Mouse (Mus musculus) Patski (cell line): Measurements from ENCODE around the gene Pi4k2b. TPM values are rescaled to one million over a fixed set of nuclear protein-coding genes. Genes with fewer than 3 reads are reported as not detected.

ENCODE experiments used
- ATAC-seq: fragments of 100-300 bp; one replicate; pipeline ENCODE4 v1.8.0; 2021
- CTCF ChIA-PET: fragments of 350-600 bp; sonication (Branson Sonifier 250); formaldehyde crosslinking; loops from one replicate; lab custom pipeline; 2022; ENCODE audit warnings: inconsistent platforms; lab: Charles Lee
- POLR2A ChIA-PET: fragments of 350-600 bp; sonication (Branson Sonifier 250); formaldehyde crosslinking; loops from one replicate; lab custom pipeline; 2022; ENCODE audit warnings: antibody characterized with exemption, inconsistent platforms; lab: Charles Lee
- DNase-seq: peaks from one replicate; pipeline ENCODE4 v3.0.0-alpha.2; 2011; ENCODE audit warnings: low read depth, low spot score
- H3K27me3 ChIP-seq: fragments of 371-371 bp; one replicate; pipeline ENCODE4 v1.5.1; 2021
- CTCF ChIP-seq: fragments of 100-300 bp; IDR thresholded peaks from one replicate; pipeline ENCODE4 v1.5.1; 2021
- in situ Hi-C: fragments of 300-500 bp; cut with MboI; formaldehyde crosslinking; loops from 3 replicates; pipeline ENCODE4 v1.11.1; 2018; ENCODE audit warnings: low pct_unique_long_range_greater_than_20kb, mixed read lengths
- polyA plus RNA-seq: library from polyadenylated mRNA; unstranded; gene quantifications from one replicate; pipeline ENCODE4 v1.2.3, GENCODE M21; 2021

The Pi4k2b gene
- polyA plus RNA-seq, 1 experiment from 2014 or later = 22.3 TPM

DNA sequence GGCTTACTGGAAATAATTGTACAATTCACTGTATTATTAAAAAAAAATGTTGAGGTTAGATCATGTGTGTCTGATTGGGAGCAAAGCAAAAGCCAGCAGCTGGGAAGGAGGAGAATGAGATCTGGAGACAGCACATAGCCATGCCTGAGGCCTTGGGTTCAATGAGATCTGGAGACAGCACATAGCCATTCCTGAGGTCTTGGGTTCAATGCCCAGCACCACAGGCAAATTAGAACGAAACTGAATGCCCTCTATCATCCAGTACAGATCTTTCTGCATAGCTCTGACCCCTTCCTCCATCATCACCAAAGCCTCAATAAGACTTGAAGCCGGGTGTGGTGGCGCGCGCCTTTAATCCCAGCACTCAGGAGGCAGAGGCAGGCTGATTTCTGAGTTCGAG is 69.1 kb downstream of the Pi4k2b start:
- in situ Hi-C loops = loop anchor here (10.0 kb wide), 2 partner anchors 146 to 296 kb away; partner anchors contain the start of gene Sepsecs
- ChIA-PET POLR2A (no interaction called here), CTCF (interaction anchor here (1.1 kb wide), 1 partner anchor 645 kb away, joined by 3 read pairs; no protein-coding TSS in a partner anchor)
- ATAC-seq (peak; percentile 60), DNase-seq (no peak)
- TF ChIP-seq CTCF = no peak
- H3K27me3 ChIP-seq = no peaks in the 10 kb centered on the region

DNA sequence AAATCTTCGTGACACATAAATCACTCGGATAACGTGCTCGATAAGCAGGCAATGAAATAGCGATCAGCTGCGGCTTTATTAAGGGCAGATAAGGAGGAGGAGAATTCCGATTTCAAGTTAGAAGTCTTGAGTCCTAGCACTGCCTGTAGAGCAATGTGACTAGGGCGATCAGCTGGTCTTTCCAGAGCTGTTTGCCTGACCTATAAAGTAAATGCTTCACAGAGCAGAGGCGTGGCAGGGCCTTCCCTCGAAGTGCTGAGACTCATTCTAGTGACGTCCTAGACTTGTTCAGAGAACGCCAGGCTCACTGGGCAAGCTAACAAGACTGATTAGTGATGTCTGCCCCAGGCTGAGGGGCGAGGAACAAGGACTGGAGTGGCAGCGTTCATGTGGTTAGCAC is 69.7 kb downstream of the Pi4k2b start:
- DNase-seq = no peak
- no peak for ATAC-seq
- ChIA-PET POLR2A (no interaction called here), CTCF (no interaction called here)
- no peaks in the 10 kb centered on the region for H3K27me3 ChIP-seq
- in situ Hi-C loops = loop anchor here (10.0 kb wide), 2 partner anchors 146 to 296 kb away; partner anchors contain the start of gene Sepsecs
- no peak for TF ChIP-seq CTCF

DNA sequence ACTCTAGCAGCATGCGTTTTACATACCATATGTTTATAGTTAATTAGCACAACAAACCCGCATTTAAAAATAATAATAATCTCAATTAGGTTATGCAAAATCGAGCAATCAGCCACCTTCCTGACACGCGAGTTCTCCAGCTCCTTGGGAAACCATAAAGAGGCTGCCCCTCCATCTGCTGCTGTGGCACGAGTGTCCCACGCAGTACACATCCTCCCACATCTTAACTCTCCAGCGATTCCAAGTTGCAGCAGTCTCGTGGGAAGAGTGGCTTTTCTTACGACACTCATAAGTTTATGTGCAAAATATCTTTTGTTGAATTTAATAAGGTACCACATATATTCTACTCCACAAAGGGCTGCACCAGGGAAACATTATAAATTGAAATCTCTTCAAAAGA is 71.1 kb downstream of the Pi4k2b start:
- ChIA-PET POLR2A (no interaction called here), CTCF (interaction anchor here (0.8 to 1.9 kb wide), 4 partner anchors 9 to 15 kb away, joined by 3 to 12 read pairs (median 3); no protein-coding TSS in a partner anchor)
- DNase-seq (no peak), ATAC-seq (no peak)
- in situ Hi-C loops = loop anchor here (10.0 kb wide), 2 partner anchors 148 to 298 kb away; partner anchors contain the start of gene Sepsecs
- no peaks in the 10 kb centered on the region for H3K27me3 ChIP-seq
- no peak for TF ChIP-seq CTCF

DNA sequence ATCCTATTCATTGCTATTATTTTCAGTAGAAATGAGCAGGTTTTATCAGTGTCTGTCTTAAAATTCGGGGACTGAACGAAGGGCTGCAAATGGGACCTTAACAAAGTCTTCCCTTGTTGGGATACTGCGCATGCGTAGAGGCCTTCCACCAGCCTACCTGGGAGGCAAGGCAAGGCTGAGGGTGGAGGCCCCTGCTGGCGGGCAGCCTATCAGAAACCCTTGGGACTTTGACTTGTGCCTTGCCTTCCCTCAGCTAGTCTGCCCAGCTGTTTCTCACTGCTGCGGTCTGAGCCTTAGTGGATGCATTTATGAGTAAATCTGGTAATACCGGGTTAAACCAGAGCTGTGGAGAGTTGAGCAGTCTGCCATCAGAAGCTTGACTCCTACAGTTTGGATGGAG is 71.9 kb downstream of the Pi4k2b start:
- no peak for TF ChIP-seq CTCF
- ATAC-seq (no peak), DNase-seq (no peak)
- CTCF ChIA-PET = interaction anchor here (1.9 kb wide), 1 partner anchor 8 kb away, joined by 12 read pairs; no protein-coding TSS in a partner anchor
- no peaks in the 10 kb centered on the region for H3K27me3 ChIP-seq
- POLR2A ChIA-PET = no interaction called here
- in situ Hi-C loops = loop anchor here (10.0 kb wide), 2 partner anchors 149 to 299 kb away; partner anchors contain the start of gene Sepsecs

DNA sequence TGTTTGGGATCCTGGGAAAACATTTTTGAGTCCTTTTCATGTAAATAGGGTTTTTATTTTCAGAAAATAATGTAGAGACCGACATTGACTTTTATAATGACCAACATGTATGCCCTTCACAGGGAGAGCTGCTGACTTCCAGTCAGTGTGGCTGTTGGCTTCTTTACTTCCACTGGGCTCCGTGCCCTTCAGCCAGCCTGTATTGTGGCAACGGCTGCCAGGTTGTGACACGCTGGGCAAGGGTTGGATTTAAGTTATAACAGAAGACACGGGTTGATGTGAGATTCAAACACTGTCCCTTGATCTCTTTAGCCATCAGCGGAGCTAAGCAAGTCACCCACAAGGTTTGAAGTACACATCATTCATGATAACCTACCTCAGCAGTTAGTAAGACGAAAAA is 77.3 kb downstream of the Pi4k2b start:
- H3K27me3 ChIP-seq = no peaks in the 10 kb centered on the region
- CTCF ChIA-PET = interaction anchor here (1.6 kb wide), 1 partner anchor 11 kb away, joined by 5 read pairs; no protein-coding TSS in a partner anchor
- in situ Hi-C loops = loop anchor here (10.0 kb wide), 2 partner anchors 154 to 304 kb away; partner anchors contain the start of gene Sepsecs
- no peak for DNase-seq
- ATAC-seq = no peak
- POLR2A ChIA-PET = no interaction called here
- no peak for TF ChIP-seq CTCF

Other genes starting within 250 kb of the Pi4k2b start
- gene Lgi2, start 175.1 kb upstream of the Pi4k2b start, polyA plus RNA-seq = 0.39 TPM
- 12.8 TPM for gene Sepsecs, start 71.9 kb upstream of the Pi4k2b start, polyA plus RNA-seq
- gene Zcchc4, start 33.8 kb downstream of the Pi4k2b start, polyA plus RNA-seq = 19.6 TPM
- gene Anapc4, start 92.4 kb downstream of the Pi4k2b start, polyA plus RNA-seq = 179 TPM